Mouse (Mus musculus): ENCODE results near the gene Spic. TPM values are rescaled to one million over a fixed set of nuclear protein-coding genes. Genes with fewer than 3 reads are reported as not detected.

Gene Spic
- 7.4 and 12.4 TPM in 2 replicates for polyA plus RNA-seq (2012; rRNA removed)

- no peaks in the 10 kb centered on the region for H3K27me3 ChIP-seq (ENCODE audit: control insufficient read depth, insufficient read depth, low read length)
- no peak for DNase-seq (ENCODE audit: low read depth in 1 of 2, low spot score in 2 of 2)
- TF ChIP-seq CTCF (IDR thresholded peaks at IDR 0.05; ENCODE audit: extremely low read depth, insufficient read depth, insufficient read length, insufficient replicate concordance): no peak
- no peak for TF ChIP-seq POLR2A (IDR thresholded peaks at IDR 0.05; ENCODE audit: low read depth, low read length)
- no peak within 1 kb of the TSS for H3K27ac ChIP-seq (ENCODE audit: insufficient read depth, low read length)
- H3K36me3 ChIP-seq (ENCODE audit: control insufficient read depth, insufficient read depth, low read length): no peaks in the 10 kb centered on the region
- no peak within 1 kb of the TSS for H3K4me3 ChIP-seq (ENCODE audit: extremely low read depth, insufficient read depth, insufficient read length)
- WGBS: 87% methylated on average over 5 of the region's 5 CpGs
- H3K4me1 ChIP-seq (ENCODE audit: control insufficient read depth, insufficient read depth, insufficient read length): no peaks in the 10 kb centered on the region; the same call in 1 of the 2 replicates
These were observed at the start of gene Spic for GRCm38 (mm10) chr10:88684925-88685324. Gene Spic, minus strand, starts transcription at chr10:88685015.

- DNase-seq (ENCODE audit: low read depth in 1 of 2, low spot score in 2 of 2): no peak
- TF ChIP-seq CTCF (IDR thresholded peaks at IDR 0.05; ENCODE audit: extremely low read depth, insufficient read depth, insufficient read length, insufficient replicate concordance) (no peak), POLR2A (IDR thresholded peaks at IDR 0.05; ENCODE audit: low read depth, low read length) (no peak)
- no peaks in the 10 kb centered on the region for H3K27me3 ChIP-seq (ENCODE audit: control insufficient read depth, insufficient read depth, low read length)
- H3K4me3 ChIP-seq (ENCODE audit: extremely low read depth, insufficient read depth, insufficient read length): peak overlapping the region; percentile 93
- 13% methylated on average over 6 of the region's 6 CpGs for WGBS
- no peak overlapping the region for H3K27ac ChIP-seq (ENCODE audit: insufficient read depth, low read length)
- H3K36me3 ChIP-seq (ENCODE audit: control insufficient read depth, insufficient read depth, low read length): peaks cover 3% of the 10 kb centered on the region
- peaks cover 8% of the 10 kb centered on the region; the same call in 1 of the 2 replicates for H3K4me1 ChIP-seq (ENCODE audit: control insufficient read depth, insufficient read depth, insufficient read length)
These were observed 47.5 kb upstream of the Spic start for GRCm38 (mm10) chr10:88732309-88732622.

GRCm38 (mm10) chr10:88731496-88732308, 46.9 kb upstream of the Spic start:
- Histone ChIP-seq H3K4me3 (ENCODE audit: extremely low read depth, insufficient read depth, insufficient read length) (peak overlapping the region; percentile 93), H3K4me1 (ENCODE audit: control insufficient read depth, insufficient read depth, insufficient read length) (peaks cover 8% of the 10 kb centered on the region; the same call in 1 of the 2 replicates), H3K36me3 (ENCODE audit: control insufficient read depth, insufficient read depth, low read length) (no peaks in the 10 kb centered on the region; the same call in 1 of the 2 replicates), H3K27me3 (ENCODE audit: control insufficient read depth, insufficient read depth, low read length) (no peaks in the 10 kb centered on the region), H3K27ac (ENCODE audit: insufficient read depth, low read length) (peak overlapping the region; percentile 78; the same call in 1 of the 2 replicates)
- under 1% methylated on average over 57 of the region's 61 CpGs for WGBS
- no peak for DNase-seq (ENCODE audit: low read depth in 1 of 2, low spot score in 2 of 2)
- TF ChIP-seq CTCF (IDR thresholded peaks at IDR 0.05; ENCODE audit: extremely low read depth, insufficient read depth, insufficient read length, insufficient replicate concordance): no peak
- no peak for TF ChIP-seq POLR2A (IDR thresholded peaks at IDR 0.05; ENCODE audit: low read depth, low read length)

GRCm38 (mm10) chr10:88730571-88731495, 46.0 kb upstream of the Spic start, which contains the start of gene Arl1:
Gene Arl1, plus strand, starts transcription at chr10:88730858.
- peak; percentile 80 for TF ChIP-seq POLR2A (IDR thresholded peaks at IDR 0.05; ENCODE audit: low read depth, low read length)
- TF ChIP-seq CTCF (IDR thresholded peaks at IDR 0.05; ENCODE audit: extremely low read depth, insufficient read depth, insufficient read length, insufficient replicate concordance): no peak
- under 1% methylated on average over 64 of the region's 65 CpGs for WGBS

GRCm38 (mm10) chr10:88728166-88728565, 43.4 kb upstream of the Spic start:
- no peak overlapping the region for H3K27ac ChIP-seq (ENCODE audit: insufficient read depth, low read length)
- no peaks in the 10 kb centered on the region for H3K27me3 ChIP-seq (ENCODE audit: control insufficient read depth, insufficient read depth, low read length)
- H3K4me3 ChIP-seq (ENCODE audit: extremely low read depth, insufficient read depth, insufficient read length): no peak overlapping the region
- WGBS: 80% methylated on average over 8 of the region's 8 CpGs
- H3K4me1 ChIP-seq (ENCODE audit: control insufficient read depth, insufficient read depth, insufficient read length): peaks cover 8% of the 10 kb centered on the region; the same call in 1 of the 2 replicates
- no peaks in the 10 kb centered on the region for H3K36me3 ChIP-seq (ENCODE audit: control insufficient read depth, insufficient read depth, low read length)
- TF ChIP-seq CTCF (IDR thresholded peaks at IDR 0.05; ENCODE audit: extremely low read depth, insufficient read depth, insufficient read length, insufficient replicate concordance): no peak
- no peak for DNase-seq (ENCODE audit: low read depth in 1 of 2, low spot score in 2 of 2)

More at GRCm38 (mm10) chr10:88730571-88731495, 46.0 kb upstream of the Spic start, which contains the start of gene Arl1:
- Histone ChIP-seq H3K36me3 (ENCODE audit: control insufficient read depth, insufficient read depth, low read length) (no peaks in the 10 kb centered on the region; the same call in 1 of the 2 replicates), H3K4me3 (ENCODE audit: extremely low read depth, insufficient read depth, insufficient read length) (peak within 1 kb of the TSS; percentile 93), H3K27ac (ENCODE audit: insufficient read depth, low read length) (peak within 1 kb of the TSS; percentile 78), H3K4me1 (ENCODE audit: control insufficient read depth, insufficient read depth, insufficient read length) (peaks cover 8% of the 10 kb centered on the region; the same call in 1 of the 2 replicates), H3K27me3 (ENCODE audit: control insufficient read depth, insufficient read depth, low read length) (no peaks in the 10 kb centered on the region)
- peak; percentile 80 to 87 for DNase-seq (ENCODE audit: low read depth in 1 of 2, low spot score in 2 of 2)

- DNase-seq (ENCODE audit: low read depth in 1 of 2, low spot score in 2 of 2): peak in 1 of 2 experiments; percentile 39
These were observed 42.3 kb upstream of the Spic start for GRCm38 (mm10) chr10:88727128-88727527.

More at GRCm38 (mm10) chr10:88727128-88727527, 42.3 kb upstream of the Spic start:
- H3K27ac ChIP-seq (ENCODE audit: insufficient read depth, low read length): no peak overlapping the region
- H3K36me3 ChIP-seq (ENCODE audit: control insufficient read depth, insufficient read depth, low read length): no peaks in the 10 kb centered on the region
- no peak for TF ChIP-seq POLR2A (IDR thresholded peaks at IDR 0.05; ENCODE audit: low read depth, low read length)
- peak; percentile 4; the same call in 1 of the 2 replicates for TF ChIP-seq CTCF (IDR thresholded peaks at IDR 0.05; ENCODE audit: extremely low read depth, insufficient read depth, insufficient read length, insufficient replicate concordance)
- H3K4me3 ChIP-seq (ENCODE audit: extremely low read depth, insufficient read depth, insufficient read length): no peak overlapping the region
- no peaks in the 10 kb centered on the region for H3K27me3 ChIP-seq (ENCODE audit: control insufficient read depth, insufficient read depth, low read length)
- WGBS: 46% methylated on average over 1 of the region's 1 CpGs
- peaks cover 5% of the 10 kb centered on the region; the same call in 1 of the 2 replicates for H3K4me1 ChIP-seq (ENCODE audit: control insufficient read depth, insufficient read depth, insufficient read length)

Measured in spleen, adult 2 months (tissue).